Mouse (Mus musculus) 3134 (cell line): Measurements from ENCODE around the gene Dgkq.
A peak's percentile ranks its signal among the peaks of the same experiment; 100 is the strongest.
"Not testable (repeated sequence)": the region's sequence is repeated elsewhere in the genome, so short reads cannot be mapped to it uniquely, and the experiment has no call there.

Source experiments
- DNase-seq: peaks from one replicate; pipeline ENCODE4 v3.0.0-alpha.2; 2011; ENCODE audit warnings: low spot score; ENCODE audit not compliant: insufficient read length; ENCODE audit errors: extremely low read depth

The Dgkq gene

GRCm38 (mm10) chr5:108655891-108656650, 13.4 kb downstream of the Dgkq start:
- no peak for DNase-seq

- no peak for DNase-seq
These were observed 14.1 kb downstream of the Dgkq start for GRCm38 (mm10) chr5:108655381-108655780.

DNA sequence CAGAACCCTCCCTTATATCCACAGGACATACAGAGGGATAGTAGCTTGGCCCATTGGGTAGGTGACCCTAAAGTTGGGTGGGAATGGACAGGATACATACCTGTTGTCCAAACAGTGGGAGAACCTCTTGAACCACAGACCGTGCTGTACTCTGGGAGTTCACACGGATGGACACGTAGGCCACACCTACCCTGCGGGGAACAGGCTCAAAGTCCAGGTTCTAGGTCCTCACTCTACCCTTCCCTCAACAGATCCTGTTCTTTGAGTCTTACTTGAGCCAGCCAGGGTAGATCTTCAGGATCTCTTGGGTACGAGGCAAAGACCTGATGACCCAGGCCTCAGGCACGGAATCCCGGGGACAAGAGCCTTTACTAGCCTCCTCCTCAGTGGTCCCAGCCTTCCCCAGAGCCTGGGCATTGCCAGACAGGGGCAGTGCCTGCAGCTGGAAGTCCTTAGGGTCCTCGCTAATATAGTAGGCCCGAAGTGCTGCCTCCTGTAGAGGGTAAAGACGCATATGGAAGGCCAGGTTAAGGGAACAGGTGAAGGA, 15.0 kb downstream of the Dgkq start:
- no peak for DNase-seq

GRCm38 (mm10) chr5:108653341-108653740, 16.1 kb downstream of the Dgkq start:
- DNase-seq, result no peak

GRCm38 (mm10) chr5:108651823-108652222, 17.6 kb downstream of the Dgkq start:
- no peak for DNase-seq

- DNase-seq, result no peak
These were observed 18.2 kb downstream of the Dgkq start for GRCm38 (mm10) chr5:108651136-108651720.

- no peak for DNase-seq
These were observed 19.1 kb downstream of the Dgkq start for GRCm38 (mm10) chr5:108650341-108650740.

GRCm38 (mm10) chr5:108648937-108649576, 20.4 kb downstream of the Dgkq start:
- DNase-seq, result no peak

DNA sequence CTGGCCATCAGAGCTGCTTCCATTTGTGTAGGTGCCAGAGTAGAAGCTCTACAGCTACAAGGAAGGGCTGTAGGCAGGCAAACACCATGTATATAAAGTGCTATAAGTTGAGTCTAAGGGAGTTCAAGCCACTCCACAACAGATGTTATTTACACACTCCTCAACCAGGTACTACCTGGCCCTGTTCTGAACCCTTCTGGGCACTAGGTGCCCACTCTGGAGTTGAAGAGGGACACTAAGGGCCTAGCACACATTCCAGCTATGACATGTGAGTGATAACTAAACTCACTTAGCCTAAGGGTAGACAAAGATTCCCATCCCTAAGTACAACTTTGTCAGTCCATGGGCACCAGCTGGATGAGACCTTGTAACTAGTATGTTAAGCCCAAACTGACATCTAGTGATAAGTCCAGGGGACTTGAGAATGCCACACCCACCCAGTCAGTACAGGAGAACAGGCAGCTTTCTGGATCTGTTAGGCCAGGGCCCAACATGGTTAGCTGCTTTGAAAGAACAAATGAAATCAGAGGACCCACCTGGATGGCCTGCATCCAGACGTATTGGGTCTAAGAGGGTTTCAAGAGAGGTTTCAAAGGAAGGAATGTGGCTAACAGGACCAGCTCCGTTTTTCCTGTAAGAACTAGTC, 21.5 kb downstream of the Dgkq start:
- DNase-seq, result no peak

DNA sequence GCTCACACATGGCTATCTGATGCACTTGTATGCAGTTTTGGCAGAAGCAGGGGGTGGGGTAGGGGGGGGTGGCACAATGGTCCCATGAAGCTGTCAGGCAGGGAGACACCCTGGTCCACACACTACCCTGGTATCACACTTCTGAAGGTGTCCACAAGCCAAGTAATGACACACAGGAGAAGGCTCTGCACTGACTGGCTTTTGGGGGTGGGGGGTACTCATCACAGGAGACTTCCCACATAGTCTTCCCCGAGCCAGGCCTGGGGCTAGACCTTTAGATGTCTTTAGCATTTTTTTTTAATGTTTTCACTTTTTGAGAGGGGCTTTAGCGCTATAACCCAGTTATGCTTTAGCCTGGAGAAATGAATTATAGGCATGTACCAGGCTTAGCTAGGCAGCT, 22.2 kb downstream of the Dgkq start:
- DNase-seq, result no peak

DNA sequence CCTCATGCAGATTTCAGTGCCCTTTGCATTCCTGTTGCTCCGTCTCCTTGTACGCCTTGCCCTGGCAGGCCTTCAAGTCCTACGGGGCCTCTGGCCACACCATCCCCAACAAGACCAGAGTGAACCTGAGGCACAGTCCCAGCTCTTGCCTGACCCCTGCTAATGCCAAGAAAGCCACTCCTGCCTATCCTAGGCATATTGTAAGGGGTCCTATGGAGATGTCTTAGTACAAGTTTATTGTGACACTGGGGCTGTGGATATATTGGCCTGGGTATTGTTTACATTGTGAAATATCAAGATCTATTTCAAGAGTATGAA, 23.2 kb downstream of the Dgkq start:
- DNase-seq, result no peak

DNA sequence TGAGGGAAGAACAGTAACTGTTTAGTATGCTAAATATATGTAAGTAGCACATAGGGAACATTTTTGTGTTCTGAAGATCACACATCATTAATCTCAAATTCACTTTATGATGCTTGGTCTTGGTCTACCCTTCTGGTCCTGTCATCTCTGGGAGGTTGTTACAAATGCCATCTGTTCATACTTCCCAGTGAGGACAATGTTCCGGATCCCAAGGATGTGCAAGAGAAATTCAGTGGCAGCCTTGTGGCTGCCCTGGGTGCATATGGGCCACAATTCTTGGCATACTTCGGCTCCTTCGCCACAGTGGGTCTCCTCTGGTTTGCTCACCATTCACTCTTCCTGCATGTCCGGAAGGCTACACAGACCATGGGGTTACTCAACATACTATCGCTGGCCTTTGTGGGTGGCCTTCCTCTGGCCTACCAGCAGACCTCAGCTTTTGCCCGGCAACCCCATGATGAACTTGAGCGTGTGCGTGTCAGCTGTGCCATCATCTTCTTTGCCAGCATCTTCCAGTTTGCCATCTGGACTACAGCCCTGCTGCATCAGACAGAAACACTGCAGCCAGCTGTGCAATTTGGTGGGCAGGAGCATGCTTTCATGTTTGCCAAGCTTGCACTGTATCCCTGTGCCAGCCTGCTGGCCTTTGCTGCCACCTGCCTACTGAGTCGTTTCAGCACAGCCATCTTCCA, 23.7 kb downstream of the Dgkq start:
- no peak for DNase-seq

DNA sequence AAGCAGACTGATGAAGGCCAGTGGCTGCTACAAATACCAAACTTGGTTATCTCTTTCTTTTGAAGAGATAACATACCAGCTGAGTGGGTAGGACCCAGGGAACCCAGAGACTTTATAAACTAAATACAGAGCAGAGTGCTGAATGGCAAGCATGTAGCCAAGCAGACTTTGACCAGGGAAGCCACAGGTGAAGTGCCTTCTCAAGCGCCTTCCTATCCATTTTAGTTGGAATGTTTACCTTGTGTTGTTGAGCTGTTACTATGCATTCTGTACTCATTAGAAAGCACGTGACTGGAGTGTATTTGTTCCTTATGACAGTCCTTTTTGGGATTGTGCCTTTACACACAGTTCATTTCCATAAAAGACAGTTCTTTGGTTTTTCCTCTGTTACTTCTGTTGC, 25.8 kb downstream of the Dgkq start:
- DNase-seq, result no peak

DNA sequence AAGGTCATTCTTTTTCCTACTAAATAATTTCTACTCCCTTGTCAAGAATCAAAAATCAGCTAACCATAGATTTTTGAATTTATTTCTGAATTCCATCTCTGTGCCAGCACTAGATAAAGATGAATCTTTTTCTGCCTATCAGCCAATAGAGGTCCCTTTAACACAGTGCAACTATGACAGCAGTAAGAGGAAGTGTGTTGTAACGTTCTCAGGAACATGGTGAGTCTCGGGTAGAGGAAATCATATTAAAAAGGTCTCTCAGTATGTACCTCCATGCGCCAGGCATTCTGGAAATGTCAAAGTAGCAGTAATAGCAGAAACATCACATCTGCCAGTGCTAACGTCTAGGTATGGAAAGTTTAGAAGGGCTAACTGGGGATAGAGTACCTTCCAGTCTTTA, 33.3 kb downstream of the Dgkq start:
- no peak for DNase-seq

DNA sequence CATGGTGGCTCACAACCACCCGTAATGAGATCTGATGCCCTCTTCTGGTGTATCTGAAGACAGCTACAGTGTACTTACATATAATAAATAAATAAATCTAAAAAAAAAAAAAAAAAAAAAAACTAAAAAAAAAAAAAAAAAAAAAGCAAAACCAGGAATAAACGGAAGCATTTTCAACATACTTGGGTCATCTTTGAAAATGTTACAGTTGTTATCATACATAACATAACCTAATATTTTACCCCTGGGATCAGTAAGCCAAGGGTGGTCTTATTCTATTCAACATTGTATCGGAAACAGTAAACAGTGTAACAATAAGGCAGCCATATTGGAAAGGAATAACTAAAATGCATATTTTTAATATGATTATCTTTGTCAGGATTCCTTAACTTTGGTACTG, 35.4 kb downstream of the Dgkq start:
- not testable (repeated sequence) for DNase-seq

GRCm38 (mm10) chr5:108633676-108634075, 35.8 kb downstream of the Dgkq start:
- no peak for DNase-seq

DNA sequence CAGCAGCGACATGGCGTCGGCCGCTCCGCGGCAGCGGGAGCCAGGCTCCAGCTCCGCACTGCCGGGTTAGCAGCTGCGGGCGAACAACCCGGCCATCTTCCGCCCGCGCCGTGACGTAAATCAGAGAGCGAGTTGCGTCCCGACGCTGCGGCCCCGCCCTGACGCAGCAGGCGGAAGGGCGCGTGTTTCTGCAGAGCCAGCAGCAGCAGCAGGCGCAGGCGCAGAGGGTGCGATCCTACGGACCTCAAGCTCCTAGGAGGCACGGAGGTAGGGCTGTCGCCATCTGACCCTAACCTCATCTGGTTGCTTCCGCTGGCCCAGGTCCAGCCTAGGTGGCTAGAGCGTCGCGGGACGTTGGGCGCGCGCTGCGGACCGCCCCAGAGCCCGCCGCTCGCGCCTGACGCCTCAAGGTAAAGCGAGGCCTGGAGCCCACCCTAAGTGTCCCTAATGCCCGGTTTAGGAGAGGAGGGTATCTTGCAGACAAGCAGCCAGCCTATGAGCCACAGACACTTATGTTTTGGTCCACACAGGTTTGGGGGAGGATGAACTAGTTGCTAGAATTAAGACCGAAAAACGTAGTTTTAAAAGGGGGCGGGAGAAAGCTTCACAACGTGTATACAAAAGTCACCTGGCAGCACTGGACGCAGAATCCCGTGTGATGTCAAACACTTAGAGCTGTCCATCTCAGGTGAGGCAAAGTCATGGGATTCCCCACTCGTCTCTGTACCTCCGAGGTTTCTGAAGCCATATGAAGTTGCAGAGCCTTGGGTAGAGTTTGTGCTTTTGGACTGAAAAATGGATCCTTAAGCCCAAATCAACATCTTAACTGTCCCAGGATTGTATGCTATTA, 39.6 kb downstream of the Dgkq start, which contains the start of the genes Gak and Tmem175:
TSS of gene Gak (minus strand) at position 122 of the 850 bp plus-strand sequence.
TSS of gene Tmem175 (plus strand) at position 137 of the 850 bp plus-strand sequence.
- DNase-seq, result peak; percentile 96

DNA sequence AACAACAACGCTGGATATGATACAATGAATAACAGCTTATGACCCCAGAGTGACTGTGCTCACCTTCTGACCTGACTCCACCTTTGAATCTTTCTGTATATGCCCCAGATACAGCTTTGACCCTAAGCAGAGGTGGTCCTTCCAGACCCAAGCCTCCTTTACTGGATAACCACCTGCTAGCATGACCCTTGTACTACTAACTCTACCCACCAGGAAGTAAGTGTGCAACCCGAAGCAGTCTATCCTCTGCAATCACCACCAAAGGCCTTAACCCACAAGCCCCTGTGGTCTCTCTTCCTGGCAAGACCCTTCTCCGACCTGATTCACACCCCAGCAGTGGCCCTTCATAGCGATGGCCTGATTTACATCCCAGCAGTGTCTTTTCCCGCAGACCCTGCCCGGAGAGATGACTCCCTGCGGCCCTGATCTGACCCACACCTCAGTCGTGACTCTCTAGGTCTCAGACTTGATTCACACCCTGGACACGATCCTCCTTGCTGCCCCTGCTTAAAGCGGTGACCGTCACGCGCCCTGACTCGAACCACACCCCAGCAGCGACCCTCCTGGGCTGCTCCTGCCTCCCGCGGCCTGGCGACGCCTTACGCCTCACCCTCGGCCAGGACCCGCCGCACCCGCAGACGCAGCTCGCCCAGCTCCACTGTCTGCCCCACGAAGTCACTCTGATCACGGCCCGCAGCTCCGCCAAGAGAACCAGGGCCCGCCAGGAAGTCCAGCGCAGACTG, 40.4 kb downstream of the Dgkq start:
- DNase-seq, result no peak

GRCm38 (mm10) chr5:108626050-108626660, 43.3 kb downstream of the Dgkq start:
- DNase-seq, result no peak
